Mouse (Mus musculus): ENCODE measurements around the gene Ndst4. TPM values are rescaled to one million over a fixed set of nuclear protein-coding genes. Genes with fewer than 3 reads are reported as not detected.
A peak's percentile ranks its signal among the peaks of the same experiment; 100 is the strongest.

Ndst4 gene
- polyA plus RNA-seq, 1 experiment from 2014 or later = 0.15 TPM

- CTCF ChIA-PET = interaction anchor here (1.0 to 1.8 kb wide), 2 partner anchors 9 to 36 kb away, joined by 3 to 4 read pairs; no protein-coding TSS in a partner anchor
- TF ChIP-seq CTCF (IDR thresholded peaks at IDR 0.05) = no peak
- peaks cover 9% of the 10 kb centered on the region for H3K27me3 ChIP-seq
- DNase-seq (ENCODE audit: low read depth, low spot score) (no peak), ATAC-seq (no peak)
- in situ Hi-C loops (cut with MboI; ENCODE audit: low pct_unique_long_range_greater_than_20kb) = no loop called here
- POLR2A ChIA-PET = interaction anchor here (1.1 kb wide), 1 partner anchor 17 kb away, joined by 8 read pairs; no protein-coding TSS in a partner anchor
Measured at GRCm38 (mm10) chr3:125722953-125723352, 319.1 kb downstream of the Ndst4 start.

GRCm38 (mm10) chr3:125734945-125735344, 331.1 kb downstream of the Ndst4 start:
- in situ Hi-C loops (cut with MboI; ENCODE audit: low pct_unique_long_range_greater_than_20kb) = no loop called here
- no peak for TF ChIP-seq CTCF (IDR thresholded peaks at IDR 0.05)
- CTCF ChIA-PET = no interaction called here

GRCm38 (mm10) chr3:125744468-125745141, 340.7 kb downstream of the Ndst4 start:
- ATAC-seq (no peak), DNase-seq (ENCODE audit: low read depth, low spot score) (no peak)
- CTCF ChIA-PET = interaction anchor here (2.2 kb wide), 1 partner anchor 26 kb away, joined by 8 read pairs; no protein-coding TSS in a partner anchor
- peaks cover 15% of the 10 kb centered on the region for H3K27me3 ChIP-seq
- POLR2A ChIA-PET = no interaction called here
- no peak for TF ChIP-seq CTCF (IDR thresholded peaks at IDR 0.05)
- in situ Hi-C loops (cut with MboI; ENCODE audit: low pct_unique_long_range_greater_than_20kb) = no loop called here

More at GRCm38 (mm10) chr3:125734945-125735344, 331.1 kb downstream of the Ndst4 start:
- POLR2A ChIA-PET = no interaction called here
- ATAC-seq (no peak), DNase-seq (ENCODE audit: low read depth, low spot score) (no peak)
- H3K27me3 ChIP-seq = peaks cover 4% of the 10 kb centered on the region

GRCm38 (mm10) chr3:125745142-125745496, 341.2 kb downstream of the Ndst4 start:
- H3K27me3 ChIP-seq = peaks cover 20% of the 10 kb centered on the region
- no peak for DNase-seq (ENCODE audit: low read depth, low spot score)
- no peak for ATAC-seq
- ChIA-PET CTCF (no interaction called here), POLR2A (no interaction called here)
- in situ Hi-C loops (cut with MboI; ENCODE audit: low pct_unique_long_range_greater_than_20kb) = no loop called here
- no peak for TF ChIP-seq CTCF (IDR thresholded peaks at IDR 0.05)

GRCm38 (mm10) chr3:125746367-125746766, 342.5 kb downstream of the Ndst4 start:
- ChIA-PET CTCF (interaction anchor here (1.6 kb wide), 1 partner anchor 15 kb away, joined by 3 read pairs; no protein-coding TSS in a partner anchor), POLR2A (interaction anchor here (0.6 kb wide), 1 partner anchor 934 kb away, joined by 3 read pairs; no protein-coding TSS in a partner anchor)
- in situ Hi-C loops (cut with MboI; ENCODE audit: low pct_unique_long_range_greater_than_20kb) = no loop called here
- ATAC-seq = no peak
- no peak for TF ChIP-seq CTCF (IDR thresholded peaks at IDR 0.05)
- DNase-seq (ENCODE audit: low read depth, low spot score) = no peak
- H3K27me3 ChIP-seq = peaks cover 20% of the 10 kb centered on the region

- CTCF ChIA-PET = no interaction called here
- DNase-seq (ENCODE audit: low read depth, low spot score) (no peak), ATAC-seq (peak; percentile 44)
- POLR2A ChIA-PET = no interaction called here
- in situ Hi-C loops (cut with MboI; ENCODE audit: low pct_unique_long_range_greater_than_20kb) = no loop called here
- peaks cover 23% of the 10 kb centered on the region for H3K27me3 ChIP-seq
- no peak for TF ChIP-seq CTCF (IDR thresholded peaks at IDR 0.05)
Measured at GRCm38 (mm10) chr3:125756911-125757310, 353.0 kb downstream of the Ndst4 start.

GRCm38 (mm10) chr3:125760711-125761110, 356.8 kb downstream of the Ndst4 start:
- ATAC-seq = no peak
- CTCF ChIA-PET = interaction anchor here (1.4 kb wide), 1 partner anchor 10 kb away, joined by 4 read pairs; no protein-coding TSS in a partner anchor
- POLR2A ChIA-PET = no interaction called here

More at GRCm38 (mm10) chr3:125760711-125761110, 356.8 kb downstream of the Ndst4 start:
- peaks cover 10% of the 10 kb centered on the region for H3K27me3 ChIP-seq
- no peak for DNase-seq (ENCODE audit: low read depth, low spot score)
- TF ChIP-seq CTCF (IDR thresholded peaks at IDR 0.05) = no peak
- in situ Hi-C loops (cut with MboI; ENCODE audit: low pct_unique_long_range_greater_than_20kb) = no loop called here
